Mouse (Mus musculus): ENCODE results near the gene Fastk.
"Not testable (repeated sequence)": the region's sequence is repeated elsewhere in the genome, so short reads cannot be mapped to it uniquely, and the experiment has no call there.

Fastk gene

GRCm38 (mm10) chr5:24423129-24424003, 21.7 kb downstream of the Fastk start, which contains the start of the genes Cdk5 and Slc4a2:
Cdk5 (minus strand) TSS chr5:24423530.
Slc4a2 (plus strand) TSS chr5:24423837.
- DNase-seq (ENCODE audit: low read depth): peak; percentile 100

GRCm38 (mm10) chr5:24420381-24420780, 24.7 kb downstream of the Fastk start:
- no peak for DNase-seq (ENCODE audit: low read depth)

- no peak for DNase-seq (ENCODE audit: low read depth)
Observed at GRCm38 (mm10) chr5:24417587-24417986, 27.5 kb downstream of the Fastk start.

DNA sequence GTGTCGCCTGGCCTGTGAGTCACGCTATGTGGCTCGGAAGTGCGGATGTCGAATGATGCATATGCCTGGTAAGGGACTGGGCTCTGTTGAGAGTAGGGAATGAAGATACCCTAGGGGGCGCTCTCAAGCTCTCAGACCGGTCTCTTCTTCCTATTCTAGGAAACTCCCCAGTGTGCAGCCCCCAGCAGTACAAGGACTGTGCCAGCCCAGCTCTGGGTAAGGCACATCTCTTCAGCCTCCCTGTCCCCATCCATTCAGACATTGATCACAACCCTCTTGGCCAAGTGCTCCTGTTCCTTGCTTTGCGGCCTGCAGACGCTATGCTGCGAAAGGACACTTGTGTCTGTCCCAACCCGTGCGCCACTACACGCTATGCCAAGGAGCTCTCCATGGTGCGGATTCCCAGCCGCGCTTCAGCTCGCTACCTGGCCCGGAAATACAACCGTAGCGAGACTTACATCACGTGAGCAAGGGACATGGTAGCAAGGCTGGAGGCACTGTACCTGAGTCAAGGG, 28.8 kb downstream of the Fastk start:
- no peak for DNase-seq (ENCODE audit: low read depth)

- DNase-seq (ENCODE audit: low read depth): no peak
Observed at GRCm38 (mm10) chr5:24413938-24414337, 31.1 kb downstream of the Fastk start.

DNA sequence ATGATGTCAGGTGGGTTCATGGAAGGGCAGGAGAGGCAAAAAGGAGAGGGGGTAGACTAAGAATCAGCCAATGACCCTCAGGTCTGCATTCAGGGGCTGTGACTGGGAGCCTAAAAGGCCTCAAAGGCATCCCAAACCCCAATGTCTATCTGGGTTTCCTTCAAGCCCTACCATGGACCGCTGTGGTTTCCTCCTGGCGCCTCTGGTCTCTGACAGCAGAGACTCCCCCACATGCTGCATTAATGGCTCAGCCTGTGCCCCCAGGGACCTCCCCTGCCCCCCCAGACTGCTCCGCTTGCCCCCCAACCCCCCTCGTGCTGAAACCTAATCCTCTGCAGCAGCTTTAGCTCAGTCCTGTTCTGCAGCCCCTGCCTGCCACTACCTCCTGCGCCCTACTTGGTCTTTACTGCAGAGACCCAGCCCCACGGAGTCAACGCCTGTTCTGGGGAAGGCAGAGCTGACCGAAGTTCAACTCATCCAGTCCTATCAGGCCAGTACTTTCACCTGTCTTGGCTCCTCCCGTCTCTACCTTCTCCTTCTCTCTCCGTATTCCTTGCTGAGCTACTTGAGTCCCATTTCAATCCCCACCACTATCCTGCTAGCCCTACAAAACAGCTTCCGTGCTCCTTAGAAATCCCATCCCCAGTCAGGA, 31.9 kb downstream of the Fastk start, which contains the start of gene Asic3:
Gene Asic3, plus strand, starts transcription at position 351 of the 652 bp plus-strand sequence.
- no peak for DNase-seq (ENCODE audit: low read depth)

- no peak for DNase-seq (ENCODE audit: low read depth)
Observed at GRCm38 (mm10) chr5:24412063-24412462, 33.0 kb downstream of the Fastk start.

DNA sequence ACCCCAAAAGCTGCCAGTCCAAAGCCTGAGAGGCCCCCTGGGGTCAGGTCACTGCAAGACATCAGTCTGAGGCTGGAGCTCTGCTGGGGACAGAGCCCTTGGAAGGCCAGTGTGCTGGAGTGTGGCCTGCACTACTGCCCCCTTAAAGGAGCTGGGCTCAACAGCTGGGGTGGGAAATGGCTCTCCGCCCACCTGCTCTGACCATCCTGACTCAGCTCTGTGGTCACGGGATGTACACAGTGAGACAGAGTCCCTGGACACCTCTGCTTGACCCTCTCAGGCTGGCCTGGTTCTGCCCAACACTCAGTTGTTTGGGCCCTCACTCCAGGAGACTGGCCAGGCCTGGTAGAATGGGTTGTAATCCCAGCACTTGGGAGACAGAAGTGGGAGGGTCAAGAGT, 35.6 kb downstream of the Fastk start:
- no peak for DNase-seq (ENCODE audit: low read depth)

DNA sequence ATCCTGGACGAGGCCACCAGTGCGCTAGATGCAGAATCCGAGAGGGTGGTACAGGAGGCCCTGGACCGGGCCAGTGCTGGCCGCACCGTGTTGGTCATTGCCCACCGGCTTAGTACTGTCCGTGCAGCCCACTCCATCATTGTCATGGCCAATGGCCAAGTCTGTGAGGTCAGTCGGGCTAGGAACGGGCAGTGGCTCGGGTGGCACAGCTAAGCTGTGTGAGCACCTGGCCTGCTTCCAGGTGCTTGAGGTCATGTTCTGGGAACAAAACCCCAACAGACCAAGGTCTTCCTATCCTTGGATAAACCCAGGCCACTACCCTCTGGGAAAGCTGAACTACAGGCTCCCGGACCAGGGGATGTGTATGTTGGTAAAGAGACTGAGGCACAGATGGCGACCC, 36.4 kb downstream of the Fastk start:
- no peak for DNase-seq (ENCODE audit: low read depth)

DNA sequence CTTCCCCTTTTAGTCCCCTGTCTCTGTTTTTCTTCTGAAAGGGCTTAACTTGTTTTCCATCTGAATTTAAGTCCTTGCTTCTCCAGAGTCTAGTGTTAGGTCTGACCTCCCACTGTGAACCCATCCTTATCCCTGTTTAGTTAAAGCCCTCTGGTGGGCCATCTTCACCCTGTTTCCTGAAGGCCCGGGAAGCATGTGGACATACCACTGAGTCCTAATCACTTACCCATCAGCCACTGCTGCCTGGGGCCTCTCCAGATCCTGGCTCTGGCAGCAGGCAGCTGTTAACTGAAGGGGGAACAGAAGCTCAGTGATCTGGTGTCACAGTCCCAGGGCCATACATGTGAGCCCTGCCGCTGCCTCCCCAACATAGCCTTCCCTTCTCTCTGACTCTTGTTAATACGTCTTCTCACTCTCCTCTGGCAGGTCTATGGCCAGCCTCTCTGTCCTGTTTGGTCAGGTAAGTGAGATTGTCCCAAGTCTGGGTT, 39.7 kb downstream of the Fastk start:
- DNase-seq (ENCODE audit: low read depth): no peak

DNA sequence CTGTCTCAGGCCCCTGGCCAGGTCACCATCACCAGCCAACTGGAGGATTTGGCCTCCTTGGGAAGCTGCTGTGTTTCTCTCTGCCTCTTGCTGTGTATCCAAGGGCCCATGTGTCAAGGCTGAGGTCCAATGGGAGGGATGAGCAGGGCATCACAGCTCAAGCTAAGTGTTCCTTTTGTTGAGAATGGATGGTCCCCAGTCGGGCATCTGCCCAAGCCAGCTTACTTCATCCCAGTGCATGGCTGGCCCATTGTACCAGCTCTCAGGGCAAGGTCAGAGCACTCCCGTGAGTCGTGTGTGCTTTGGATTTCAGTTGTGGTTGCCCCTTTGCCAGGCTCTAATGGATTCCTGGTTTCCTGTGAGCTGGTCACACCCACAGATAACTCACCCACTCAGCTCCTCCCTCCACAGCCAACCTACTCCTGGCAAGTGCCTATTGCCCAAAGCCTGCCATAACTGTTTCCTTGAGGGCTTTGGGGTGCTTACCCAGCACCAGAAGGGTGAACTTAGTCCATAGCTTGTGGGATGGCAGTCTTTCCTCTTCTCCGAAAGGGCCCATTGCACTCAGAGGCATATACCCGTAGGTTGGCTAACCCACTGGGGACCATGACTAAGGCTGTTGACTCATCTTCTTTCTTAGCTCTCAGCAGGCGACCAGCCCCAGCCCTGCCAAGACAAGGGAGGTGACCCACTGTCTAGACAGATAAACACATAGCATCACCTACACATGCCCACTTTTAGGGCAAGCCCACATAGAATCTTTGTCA, 40.3 kb downstream of the Fastk start:
- DNase-seq (ENCODE audit: low read depth): no peak

DNA sequence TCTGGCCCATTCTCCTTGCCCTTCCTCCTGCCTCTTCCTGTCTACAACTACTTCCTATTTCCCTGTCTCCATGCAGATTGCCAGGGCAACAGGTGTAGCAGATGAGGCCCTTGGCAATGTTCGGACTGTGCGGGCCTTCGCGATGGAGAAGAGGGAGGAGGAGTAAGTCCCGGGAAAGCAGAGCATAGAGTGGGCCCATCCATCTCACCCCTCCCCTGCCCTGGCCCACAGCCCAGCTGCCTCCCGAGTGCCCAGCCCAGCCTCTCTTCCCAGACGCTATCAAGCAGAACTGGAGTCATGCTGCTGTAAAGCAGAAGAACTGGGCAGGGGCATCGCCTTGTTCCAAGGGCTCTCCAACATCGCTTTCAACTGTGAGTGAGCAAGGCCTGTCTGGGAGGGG, 43.1 kb downstream of the Fastk start:
- no peak for DNase-seq (ENCODE audit: low read depth)

- no peak for DNase-seq (ENCODE audit: low read depth)
Observed at GRCm38 (mm10) chr5:24400911-24401605, 44.0 kb downstream of the Fastk start.

DNA sequence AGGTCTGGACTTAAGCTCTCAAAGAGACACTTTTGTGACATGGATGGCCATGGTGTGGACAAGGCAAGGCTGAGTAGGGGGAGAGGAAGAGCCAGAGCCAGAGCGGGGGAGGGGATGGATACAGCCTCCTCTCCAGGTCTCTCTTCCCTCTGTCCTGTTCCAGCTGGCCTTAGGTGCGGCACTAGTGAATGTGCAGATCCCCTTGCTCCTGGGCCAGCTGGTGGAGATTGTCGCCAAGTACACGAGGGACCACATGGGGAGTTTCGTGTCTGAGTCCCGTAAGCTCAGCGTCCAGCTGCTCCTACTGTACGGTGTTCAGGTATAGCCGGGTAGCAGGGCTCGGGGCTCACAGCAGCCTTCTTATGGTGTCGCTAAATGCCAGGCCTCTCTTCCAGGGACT, 44.7 kb downstream of the Fastk start:
- no peak for DNase-seq (ENCODE audit: low read depth)

GRCm38 (mm10) chr5:24399686-24400085, 45.4 kb downstream of the Fastk start:
- no peak for DNase-seq (ENCODE audit: low read depth)

GRCm38 (mm10) chr5:24396254-24396653, 48.8 kb downstream of the Fastk start:
- DNase-seq (ENCODE audit: low read depth): not testable (repeated sequence)

- peak; percentile 98 for DNase-seq (ENCODE audit: low read depth)
Observed at GRCm38 (mm10) chr5:24394165-24394894, 50.8 kb downstream of the Fastk start.

- DNase-seq (ENCODE audit: low read depth): peak; percentile 77
Observed at GRCm38 (mm10) chr5:24393392-24393997, 51.6 kb downstream of the Fastk start, which contains the start of gene Abcb8. Abcb8 (plus strand) TSS chr5:24393663.

- DNase-seq (ENCODE audit: low read depth): no peak
Observed at GRCm38 (mm10) chr5:24392724-24393123, 52.4 kb downstream of the Fastk start.

GRCm38 (mm10) chr5:24391864-24392263, 53.2 kb downstream of the Fastk start, which contains the start of gene Atg9b:
Atg9b (minus strand) TSS chr5:24392143.
- DNase-seq (ENCODE audit: low read depth): no peak
